Mouse (Mus musculus) MEL (cell line): ENCODE results near the gene Kcnmb4.

Source experiments
- POLR2A ChIP-seq, 2 experiments: IDR thresholded peaks; 2 replicates each; pipeline ENCODE4 v1.6.1; 2011 to 2012; ENCODE audit warnings: low read length in 2 of 2, mild to moderate bottlenecking in 2 of 2, control low read depth in 1 of 2, improper control_type of control experiment in 1 of 2, low read depth in 1 of 2, moderate library complexity in 1 of 2; ENCODE audit not compliant: control insufficient read depth in 1 of 2, insufficient read depth in 1 of 2, poor library complexity in 1 of 2
- RAD21 ChIP-seq: IDR thresholded peaks from 2 replicates; pipeline ENCODE4 v1.6.1; 2011; ENCODE audit warnings: mild to moderate bottlenecking, low read depth, low read length, improper control_type of control experiment

- no peak for TF ChIP-seq RAD21
- no peak for TF ChIP-seq POLR2A (IDR thresholded peaks at IDR 0.05; ENCODE audit: control insufficient read depth in 1 of 2, insufficient read depth in 1 of 2, low read depth in 1 of 2, low read length in 2 of 2, poor library complexity in 1 of 2)
Measured at GRCm38 (mm10) chr10:116473071-116473758, 463 bp downstream of the Kcnmb4 start.
